Mouse (Mus musculus): ENCODE measurements around the gene Dab1. TPM values are rescaled to one million over a fixed set of nuclear protein-coding genes. Genes with fewer than 3 reads are reported as not detected.
A peak's percentile ranks its signal among the peaks of the same experiment; 100 is the strongest.

Dab1 gene
- total RNA-seq, 2 experiments from 2014 or later, result 0.57 to 1.2 TPM

GRCm38 (mm10) chr4:104674706-104675105, 1055.5 kb downstream of the Dab1 start:
- DNase-seq, result no peak

GRCm38 (mm10) chr4:104678234-104678633, 1059.1 kb downstream of the Dab1 start:
- DNase-seq, result no peak

- DNase-seq, result no peak
Observed at GRCm38 (mm10) chr4:104680475-104680874, 1061.3 kb downstream of the Dab1 start.

GRCm38 (mm10) chr4:104686137-104686809, 1067.1 kb downstream of the Dab1 start:
- DNase-seq, result no peak

GRCm38 (mm10) chr4:104689047-104689446, 1069.9 kb downstream of the Dab1 start:
- DNase-seq, result no peak

- DNase-seq, result no peak
Observed at GRCm38 (mm10) chr4:104691026-104691425, 1071.9 kb downstream of the Dab1 start.

- no peak for DNase-seq
Observed at GRCm38 (mm10) chr4:104694188-104694587, 1075.0 kb downstream of the Dab1 start.

- DNase-seq, result no peak
Observed at GRCm38 (mm10) chr4:104696522-104696921, 1077.4 kb downstream of the Dab1 start.

- DNase-seq, result no peak
Observed at GRCm38 (mm10) chr4:104697703-104698102, 1078.5 kb downstream of the Dab1 start.

- no peak for DNase-seq
Observed at GRCm38 (mm10) chr4:104705664-104706645, 1086.8 kb downstream of the Dab1 start.

GRCm38 (mm10) chr4:104712338-104713083, 1093.4 kb downstream of the Dab1 start:
- DNase-seq, result no peak

GRCm38 (mm10) chr4:104714925-104715519, 1095.9 kb downstream of the Dab1 start:
- DNase-seq, result peak; percentile 18

GRCm38 (mm10) chr4:104715857-104716256, 1096.7 kb downstream of the Dab1 start:
- no peak for DNase-seq

GRCm38 (mm10) chr4:104716506-104716905, 1097.3 kb downstream of the Dab1 start:
- DNase-seq, result no peak

- DNase-seq, result peak; percentile 67
Observed at GRCm38 (mm10) chr4:104718973-104719795, 1100.0 kb downstream of the Dab1 start.

- no peak for DNase-seq
Observed at GRCm38 (mm10) chr4:104723527-104724045, 1104.4 kb downstream of the Dab1 start.

- no peak for DNase-seq
Observed at GRCm38 (mm10) chr4:104724258-104724657, 1105.1 kb downstream of the Dab1 start.

- peak; percentile 47 for DNase-seq
Observed at GRCm38 (mm10) chr4:104725673-104726072, 1106.5 kb downstream of the Dab1 start.

- DNase-seq, result no peak
Observed at GRCm38 (mm10) chr4:104729185-104729584, 1110.0 kb downstream of the Dab1 start.

- DNase-seq, result peak; percentile 23
Observed at GRCm38 (mm10) chr4:104746500-104746899, 1127.3 kb downstream of the Dab1 start.

- DNase-seq, result no peak
Observed at GRCm38 (mm10) chr4:104754090-104754489, 1134.9 kb downstream of the Dab1 start.

All from adrenal gland, postnatal 10 days (tissue).